Mouse (Mus musculus): ENCODE results near the gene Rnf212b. TPM values are rescaled to one million over a fixed set of nuclear protein-coding genes. Genes with fewer than 3 reads are reported as not detected.

Rnf212b gene
- polyA plus RNA-seq, 1 experiment, result not detected

- Histone ChIP-seq H3ac (ENCODE audit: control insufficient read depth, insufficient read length, low read depth) (peak overlapping the region; percentile 78), H3K4me3 (ENCODE audit: insufficient read depth, poor library complexity, severe bottlenecking) (peak overlapping the region; percentile 71), H3K36me3 (ENCODE audit: control insufficient read depth, insufficient read depth) (no peaks in the 10 kb centered on the region), H3K27me3 (ENCODE audit: control insufficient read depth, insufficient read depth, insufficient read length) (peaks cover 3% of the 10 kb centered on the region), H3K79me3 (ENCODE audit: low read depth) (no peaks in the 10 kb centered on the region), H3K79me2 (ENCODE audit: control insufficient read depth, insufficient read depth) (no peaks in the 10 kb centered on the region)
- TF ChIP-seq CTCF (IDR thresholded peaks at IDR 0.05; ENCODE audit: control insufficient read depth, insufficient read depth, insufficient read length) (no peak), MAX (IDR thresholded peaks at IDR 0.05) (no peak), CEBPB (IDR thresholded peaks at IDR 0.05; ENCODE audit: low read depth) (no peak), MYOG (IDR thresholded peaks at IDR 0.05; ENCODE audit: control insufficient read depth, extremely low read depth, insufficient read length) (no peak), MYOD1 (IDR thresholded peaks at IDR 0.05; ENCODE audit: control insufficient read depth, insufficient read length, low read depth) (no peak), USF1 (IDR thresholded peaks at IDR 0.05; ENCODE audit: low read depth) (no peak), FOSL1 (IDR thresholded peaks at IDR 0.05; ENCODE audit: insufficient read depth, low read length, poor library complexity, severe bottlenecking) (no peak)
Observed at GRCm38 (mm10) chr14:54864313-54865036, 50.5 kb downstream of the Rnf212b start.

GRCm38 (mm10) chr14:54865626-54866025 lies 51.7 kb downstream of the Rnf212b start:
- Histone ChIP-seq H3K27me3 (ENCODE audit: control insufficient read depth, insufficient read depth, insufficient read length) (peaks cover 3% of the 10 kb centered on the region), H3K79me3 (ENCODE audit: low read depth) (no peaks in the 10 kb centered on the region), H3ac (ENCODE audit: control insufficient read depth, insufficient read length, low read depth) (no peak overlapping the region)

GRCm38 (mm10) chr14:54866268-54866667 lies 52.3 kb downstream of the Rnf212b start:
- no peaks in the 10 kb centered on the region for H3K79me3 ChIP-seq (ENCODE audit: low read depth)
- no peaks in the 10 kb centered on the region for H3K79me2 ChIP-seq (ENCODE audit: control insufficient read depth, insufficient read depth)
- no peak overlapping the region for H3K4me3 ChIP-seq (ENCODE audit: insufficient read depth, poor library complexity, severe bottlenecking)
- peaks cover 3% of the 10 kb centered on the region for H3K27me3 ChIP-seq (ENCODE audit: control insufficient read depth, insufficient read depth, insufficient read length)
- no peaks in the 10 kb centered on the region for H3K36me3 ChIP-seq (ENCODE audit: control insufficient read depth, insufficient read depth)
- H3ac ChIP-seq (ENCODE audit: control insufficient read depth, insufficient read length, low read depth), result no peak overlapping the region
- no peak for TF ChIP-seq FOSL1 (IDR thresholded peaks at IDR 0.05; ENCODE audit: insufficient read depth, low read length, poor library complexity, severe bottlenecking)
- TF ChIP-seq CEBPB (IDR thresholded peaks at IDR 0.05; ENCODE audit: low read depth), result no peak

More at GRCm38 (mm10) chr14:54865626-54866025, 51.7 kb downstream of the Rnf212b start:
- TF ChIP-seq MYOD1 (IDR thresholded peaks at IDR 0.05; ENCODE audit: control insufficient read depth, insufficient read length, low read depth), result no peak
- TF ChIP-seq CEBPB (IDR thresholded peaks at IDR 0.05; ENCODE audit: low read depth), result no peak
- TF ChIP-seq FOSL1 (IDR thresholded peaks at IDR 0.05; ENCODE audit: insufficient read depth, low read length, poor library complexity, severe bottlenecking), result no peak
- TF ChIP-seq MYOG (IDR thresholded peaks at IDR 0.05; ENCODE audit: control insufficient read depth, extremely low read depth, insufficient read length), result no peak
- no peak for TF ChIP-seq MAX (IDR thresholded peaks at IDR 0.05)
- no peak for TF ChIP-seq CTCF (IDR thresholded peaks at IDR 0.05; ENCODE audit: control insufficient read depth, insufficient read depth, insufficient read length)
- TF ChIP-seq USF1 (IDR thresholded peaks at IDR 0.05; ENCODE audit: low read depth), result no peak
- Histone ChIP-seq H3K4me3 (ENCODE audit: insufficient read depth, poor library complexity, severe bottlenecking) (no peak overlapping the region), H3K79me2 (ENCODE audit: control insufficient read depth, insufficient read depth) (no peaks in the 10 kb centered on the region), H3K36me3 (ENCODE audit: control insufficient read depth, insufficient read depth) (no peaks in the 10 kb centered on the region)

- Histone ChIP-seq H3K79me2 (ENCODE audit: control insufficient read depth, insufficient read depth) (no peaks in the 10 kb centered on the region), H3ac (ENCODE audit: control insufficient read depth, insufficient read length, low read depth) (no peak overlapping the region), H3K4me3 (ENCODE audit: insufficient read depth, poor library complexity, severe bottlenecking) (no peak overlapping the region), H3K36me3 (ENCODE audit: control insufficient read depth, insufficient read depth) (no peaks in the 10 kb centered on the region), H3K79me3 (ENCODE audit: low read depth) (no peaks in the 10 kb centered on the region), H3K27me3 (ENCODE audit: control insufficient read depth, insufficient read depth, insufficient read length) (peaks cover 3% of the 10 kb centered on the region)
- no peak for TF ChIP-seq MYOD1 (IDR thresholded peaks at IDR 0.05; ENCODE audit: control insufficient read depth, insufficient read length, low read depth)
- TF ChIP-seq USF1 (IDR thresholded peaks at IDR 0.05; ENCODE audit: low read depth), result no peak
- TF ChIP-seq MYOG (IDR thresholded peaks at IDR 0.05; ENCODE audit: control insufficient read depth, extremely low read depth, insufficient read length), result no peak
Observed at GRCm38 (mm10) chr14:54866936-54867335, 53.0 kb downstream of the Rnf212b start.

GRCm38 (mm10) chr14:54868026-54868425 lies 54.1 kb downstream of the Rnf212b start:
- Histone ChIP-seq H3K79me3 (ENCODE audit: low read depth) (no peaks in the 10 kb centered on the region), H3K4me3 (ENCODE audit: insufficient read depth, poor library complexity, severe bottlenecking) (no peak overlapping the region), H3K27me3 (ENCODE audit: control insufficient read depth, insufficient read depth, insufficient read length) (peaks cover 3% of the 10 kb centered on the region), H3K36me3 (ENCODE audit: control insufficient read depth, insufficient read depth) (no peaks in the 10 kb centered on the region), H3K79me2 (ENCODE audit: control insufficient read depth, insufficient read depth) (no peaks in the 10 kb centered on the region), H3ac (ENCODE audit: control insufficient read depth, insufficient read length, low read depth) (no peak overlapping the region)
- TF ChIP-seq MAX (IDR thresholded peaks at IDR 0.05), result no peak
- no peak for TF ChIP-seq FOSL1 (IDR thresholded peaks at IDR 0.05; ENCODE audit: insufficient read depth, low read length, poor library complexity, severe bottlenecking)
- no peak for TF ChIP-seq CEBPB (IDR thresholded peaks at IDR 0.05; ENCODE audit: low read depth)
- TF ChIP-seq MYOG (IDR thresholded peaks at IDR 0.05; ENCODE audit: control insufficient read depth, extremely low read depth, insufficient read length), result no peak
- TF ChIP-seq USF1 (IDR thresholded peaks at IDR 0.05; ENCODE audit: low read depth), result no peak
- no peak for TF ChIP-seq MYOD1 (IDR thresholded peaks at IDR 0.05; ENCODE audit: control insufficient read depth, insufficient read length, low read depth)
- TF ChIP-seq CTCF (IDR thresholded peaks at IDR 0.05; ENCODE audit: control insufficient read depth, insufficient read depth, insufficient read length), result no peak

- Histone ChIP-seq H3K36me3 (ENCODE audit: control insufficient read depth, insufficient read depth) (no peaks in the 10 kb centered on the region), H3K79me2 (ENCODE audit: control insufficient read depth, insufficient read depth) (no peaks in the 10 kb centered on the region), H3K4me3 (ENCODE audit: insufficient read depth, poor library complexity, severe bottlenecking) (no peak within 1 kb of the TSS), H3ac (ENCODE audit: control insufficient read depth, insufficient read length, low read depth) (no peak within 1 kb of the TSS), H3K79me3 (ENCODE audit: low read depth) (no peaks in the 10 kb centered on the region), H3K27me3 (ENCODE audit: control insufficient read depth, insufficient read depth, insufficient read length) (peaks cover 3% of the 10 kb centered on the region)
- no peak for TF ChIP-seq FOSL1 (IDR thresholded peaks at IDR 0.05; ENCODE audit: insufficient read depth, low read length, poor library complexity, severe bottlenecking)
- TF ChIP-seq CEBPB (IDR thresholded peaks at IDR 0.05; ENCODE audit: low read depth), result no peak
Observed at GRCm38 (mm10) chr14:54870861-54871260, 56.9 kb downstream of the Rnf212b start, which contains the start of gene Homez. Gene Homez (minus strand): TSS chr14:54870961.
